Mouse (Mus musculus): ENCODE data around the gene Il9. TPM values are rescaled to one million over a fixed set of nuclear protein-coding genes. Genes with fewer than 3 reads are reported as not detected.

Gene Il9
- polyA plus RNA-seq, 1 experiment from 2014 or later: not detected

DNA sequence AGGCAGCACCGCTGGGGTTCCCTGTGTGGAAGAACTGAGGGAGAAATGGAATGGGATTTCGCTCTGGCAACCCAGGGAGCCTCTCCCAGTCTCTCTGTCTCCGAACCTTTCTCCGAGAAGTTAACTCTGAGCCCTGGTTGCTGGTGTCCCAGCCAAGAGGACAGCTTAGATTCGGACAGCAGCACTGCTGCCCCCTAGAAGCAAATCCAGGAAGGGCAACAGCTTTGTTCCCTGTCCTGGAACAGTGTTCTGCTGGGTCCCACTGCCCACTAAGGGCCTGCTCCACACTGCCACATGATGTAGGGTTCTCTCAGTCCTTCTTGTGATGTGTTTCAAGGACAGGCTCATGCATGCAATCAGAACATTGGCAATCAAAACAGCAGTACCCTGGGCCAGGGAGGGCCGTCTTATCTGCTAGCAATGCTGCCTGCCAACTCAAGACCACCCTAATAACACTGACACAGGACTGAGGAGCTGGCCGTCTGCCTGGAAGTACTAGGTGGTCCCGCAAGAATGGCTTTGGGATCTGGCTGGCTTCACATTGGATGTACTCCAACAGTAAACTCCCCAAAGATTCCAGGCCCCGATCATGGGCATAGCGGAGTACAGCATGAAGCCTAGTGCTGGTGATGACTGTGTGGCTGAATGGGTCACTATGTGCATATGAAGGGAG, 46.3 kb downstream of the Il9 start:
- no peak for ATAC-seq (replicated peaks)
- Histone ChIP-seq H3K4me3 (no peak overlapping the region), H3K9ac (no peak overlapping the region), H3K27me3 (replicated peaks) (peaks cover 53% of the 10 kb centered on the region), H3K4me1 (peaks cover 13% of the 10 kb centered on the region), H3K27ac (no peak overlapping the region), H3K9me3 (no peaks in the 10 kb centered on the region), H3K36me3 (replicated peaks) (no peaks in the 10 kb centered on the region), H3K4me2 (no peak overlapping the region)
- 58% methylated on average over 10 of the region's 10 CpGs for WGBS

DNA sequence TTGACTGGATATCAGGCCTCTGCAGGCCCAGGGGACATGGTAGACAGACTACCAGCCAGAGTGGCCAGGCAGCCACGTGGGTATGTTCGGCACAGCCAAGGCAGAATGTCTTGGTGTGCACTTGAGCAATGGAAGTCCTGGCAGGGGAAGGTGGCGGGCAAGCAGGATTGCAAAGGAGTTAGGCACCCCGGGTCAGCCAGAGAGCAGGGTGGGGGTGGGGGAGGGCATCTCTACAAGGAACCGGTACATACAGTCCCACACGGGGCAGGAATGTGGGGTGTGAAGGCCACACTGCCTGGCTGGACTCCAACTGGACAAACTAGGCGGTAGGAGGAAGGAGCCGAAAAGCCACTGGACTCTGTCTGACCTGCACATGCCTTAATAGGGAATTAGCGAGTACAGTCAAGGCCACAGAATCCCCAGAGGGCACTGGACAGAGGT, 47.7 kb downstream of the Il9 start:
- ATAC-seq (replicated peaks): no peak
- WGBS: 79% methylated on average over 9 of the region's 9 CpGs
- Histone ChIP-seq H3K4me3 (no peak overlapping the region), H3K4me2 (no peak overlapping the region), H3K27me3 (replicated peaks) (peaks cover 40% of the 10 kb centered on the region), H3K27ac (no peak overlapping the region), H3K9me3 (no peaks in the 10 kb centered on the region), H3K4me1 (peaks cover 13% of the 10 kb centered on the region), H3K36me3 (replicated peaks) (no peaks in the 10 kb centered on the region), H3K9ac (no peak overlapping the region)

DNA sequence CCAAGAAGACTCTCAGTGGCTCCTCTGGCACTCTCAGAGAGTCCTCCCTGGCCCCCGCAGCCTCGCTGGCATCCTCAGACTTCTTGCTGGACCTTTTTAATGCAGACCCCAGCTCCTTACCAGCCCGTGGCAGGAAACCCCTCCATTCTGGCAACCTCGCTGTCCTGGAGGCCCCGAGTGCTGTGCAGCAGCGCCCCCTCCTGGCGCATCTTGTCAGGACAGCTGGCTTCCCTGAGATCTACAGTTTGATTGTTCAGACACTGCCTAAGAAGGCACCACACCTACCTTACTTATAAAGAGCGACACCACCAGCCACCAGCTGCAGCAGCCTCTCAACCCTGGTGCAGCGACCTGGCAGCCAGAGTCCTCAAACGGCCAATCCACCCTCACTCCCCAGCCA, 48.6 kb downstream of the Il9 start:
- Histone ChIP-seq H3K36me3 (replicated peaks) (no peaks in the 10 kb centered on the region), H3K27me3 (replicated peaks) (peaks cover 40% of the 10 kb centered on the region), H3K27ac (no peak overlapping the region), H3K4me3 (no peak overlapping the region), H3K9me3 (no peaks in the 10 kb centered on the region), H3K4me2 (no peak overlapping the region), H3K9ac (no peak overlapping the region), H3K4me1 (peaks cover 13% of the 10 kb centered on the region)
- 11% methylated on average over 10 of the region's 10 CpGs for WGBS
- no peak for ATAC-seq (replicated peaks)

DNA sequence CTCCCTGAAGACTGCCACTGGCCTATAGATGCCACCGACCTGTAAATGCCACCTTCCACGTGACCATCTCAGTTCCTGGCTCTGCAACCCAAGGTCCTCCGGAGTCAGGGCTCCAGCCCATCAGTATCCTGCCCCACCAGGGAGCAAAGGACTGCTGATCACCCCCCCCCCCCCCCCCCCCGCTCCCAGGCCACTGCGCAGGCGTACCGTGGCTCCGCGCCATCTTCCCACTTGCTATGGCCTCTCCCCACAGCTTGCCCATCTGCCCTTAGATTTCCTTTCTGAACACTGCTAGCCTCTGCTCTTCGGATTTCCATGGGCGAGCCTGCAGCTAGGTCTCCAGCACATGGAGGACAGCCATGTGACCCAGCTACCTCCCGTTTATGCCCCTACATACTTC, 49.5 kb downstream of the Il9 start:
- Histone ChIP-seq H3K9ac (no peak overlapping the region), H3K27ac (no peak overlapping the region), H3K27me3 (replicated peaks) (peaks cover 33% of the 10 kb centered on the region), H3K9me3 (no peaks in the 10 kb centered on the region), H3K4me3 (no peak overlapping the region), H3K4me2 (no peak overlapping the region), H3K36me3 (replicated peaks) (no peaks in the 10 kb centered on the region), H3K4me1 (0 out of 2 replicates have a peak, but pooled peaks cover 6% of the 10 kb centered on the region)
- ATAC-seq (replicated peaks): no peak
- 89% methylated on average over 12 of the region's 12 CpGs for WGBS

Other genes starting within 250 kb of the Il9 start
- 3.9 and 6.1 TPM in 2 replicates for gene Neurog1, start 230.1 kb downstream of the Il9 start, polyA plus RNA-seq (2015; fragmentation: Nextera tagmentation; extraction: Ambion mirVana)
- 16.4 and 22.7 TPM in 2 replicates for gene Cxcl14, start 185.7 kb downstream of the Il9 start, polyA plus RNA-seq (2015; fragmentation: Nextera tagmentation; extraction: Ambion mirVana)
- gene Gm3045, start 55.7 kb downstream of the Il9 start, polyA plus RNA-seq (2015; fragmentation: Nextera tagmentation; extraction: Ambion mirVana): not detected in 2 replicates
- gene Slc25a48, start 43.9 kb downstream of the Il9 start, polyA plus RNA-seq (2015; fragmentation: Nextera tagmentation; extraction: Ambion mirVana): 0.05 TPM in 1 of 2 replicates, not detected in the other
- gene Fbxl21, start 40.2 kb upstream of the Il9 start, polyA plus RNA-seq (2015; fragmentation: Nextera tagmentation; extraction: Ambion mirVana): 2.4 and 2.7 TPM in 2 replicates
- not detected in 2 replicates for gene Lect2, start 66.3 kb upstream of the Il9 start, polyA plus RNA-seq (2015; fragmentation: Nextera tagmentation; extraction: Ambion mirVana)
- 3.6 and 4.4 TPM in 2 replicates for gene Tgfbi, start 127.3 kb upstream of the Il9 start, polyA plus RNA-seq (2015; fragmentation: Nextera tagmentation; extraction: Ambion mirVana)
- 20.8 and 21.2 TPM in 2 replicates for gene Smad5, start 220.8 kb upstream of the Il9 start, polyA plus RNA-seq (2015; fragmentation: Nextera tagmentation; extraction: Ambion mirVana)